Mouse (Mus musculus) hindlimb bud, embryonic 11.5 days (tissue): ENCODE measurements around the gene Tmem91.
A peak's percentile ranks its signal among the peaks of the same experiment; 100 is the strongest.

Experiments used
- DNase-seq: peaks from one replicate; pipeline ENCODE4 v3.0.0-alpha.2; 2012; ENCODE audit warnings: low read depth, low spot score; ENCODE audit errors: extremely low spot score

The Tmem91 gene

GRCm38 (mm10) chr7:25700732-25701131 is 25.8 kb upstream of the Tmem91 start:
- no peak for DNase-seq

DNA sequence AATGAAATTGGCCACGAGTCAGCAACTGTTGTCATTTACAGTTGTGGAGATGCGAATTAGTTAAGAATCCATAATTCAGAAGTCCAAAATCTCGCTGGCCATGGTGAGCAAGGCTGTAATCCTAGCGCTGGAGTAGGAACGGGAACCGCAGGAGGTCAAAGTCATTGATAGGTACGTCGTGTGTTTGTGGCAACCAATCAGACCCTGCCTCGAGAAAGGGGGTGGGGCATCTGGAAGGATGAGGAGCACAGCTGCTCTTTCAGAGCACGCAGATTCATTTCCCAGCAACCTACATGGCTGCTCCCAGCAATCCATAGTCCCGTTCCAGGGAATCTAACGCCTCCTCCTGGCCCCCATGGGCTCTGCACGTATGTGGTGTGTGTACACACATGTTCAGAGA is 24.9 kb upstream of the Tmem91 start:
- no peak for DNase-seq

DNA sequence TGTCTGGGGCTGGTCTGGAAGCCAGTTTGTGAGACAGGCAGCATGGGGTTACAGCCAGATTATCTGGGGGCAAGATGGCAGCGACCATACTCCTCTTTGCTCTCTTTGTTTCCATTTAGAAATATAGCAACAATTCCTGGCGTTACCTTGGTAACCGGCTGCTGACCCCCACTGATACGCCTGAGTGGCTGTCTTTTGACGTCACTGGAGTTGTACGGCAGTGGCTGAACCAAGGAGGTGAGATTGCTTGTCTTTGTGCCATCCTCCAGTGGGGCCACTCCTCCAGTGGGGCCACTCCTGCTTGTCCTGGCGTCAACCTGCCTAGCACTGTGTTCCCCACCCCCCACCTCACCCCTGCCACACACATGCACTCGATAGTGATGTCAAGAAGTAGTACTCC is 19.1 kb upstream of the Tmem91 start:
- DNase-seq: no peak

- no peak for DNase-seq
Measured at GRCm38 (mm10) chr7:25690051-25690450, 15.1 kb upstream of the Tmem91 start.

DNA sequence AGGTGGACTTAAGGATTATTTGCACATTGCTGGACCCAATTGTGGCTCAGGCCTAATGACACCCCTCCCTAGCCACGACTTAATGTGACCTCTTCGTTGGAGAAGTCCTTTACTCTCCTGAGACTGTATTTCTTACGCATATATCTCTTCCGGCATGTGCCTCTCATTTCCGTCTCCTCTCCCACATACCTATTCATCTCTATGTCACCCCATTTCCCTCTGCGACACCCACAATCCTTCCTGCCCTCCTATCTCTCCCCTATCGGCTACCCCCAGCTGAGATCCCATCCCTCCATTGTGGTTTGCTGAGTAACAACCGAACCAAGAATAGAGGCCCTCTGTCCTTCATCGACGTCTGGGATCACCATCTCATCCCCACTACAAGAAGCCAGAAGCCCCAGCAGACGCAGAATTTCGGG is 14.6 kb upstream of the Tmem91 start:
- DNase-seq: no peak

GRCm38 (mm10) chr7:25688810-25689586 is 14.0 kb upstream of the Tmem91 start:
- no peak for DNase-seq

DNA sequence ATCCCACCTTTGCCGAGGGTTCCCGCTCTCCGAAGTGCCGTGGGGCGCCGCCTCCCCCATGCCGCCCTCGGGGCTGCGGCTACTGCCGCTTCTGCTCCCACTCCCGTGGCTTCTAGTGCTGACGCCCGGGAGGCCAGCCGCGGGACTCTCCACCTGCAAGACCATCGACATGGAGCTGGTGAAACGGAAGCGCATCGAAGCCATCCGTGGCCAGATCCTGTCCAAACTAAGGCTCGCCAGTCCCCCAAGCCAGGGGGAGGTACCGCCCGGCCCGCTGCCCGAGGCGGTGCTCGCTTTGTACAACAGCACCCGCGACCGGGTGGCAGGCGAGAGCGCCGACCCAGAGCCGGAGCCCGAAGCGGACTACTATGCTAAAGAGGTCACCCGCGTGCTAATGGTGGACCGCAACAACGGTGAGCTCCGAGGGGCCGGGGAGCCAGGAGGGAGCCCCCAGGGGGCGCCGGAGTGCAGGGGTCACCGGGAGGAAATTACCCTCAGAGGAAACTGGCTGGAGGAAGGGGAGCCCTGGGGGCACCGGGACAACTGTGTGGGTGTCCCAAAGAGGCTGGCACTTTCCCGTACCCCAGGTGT is 12.9 kb upstream of the Tmem91 start:
- no peak for DNase-seq

GRCm38 (mm10) chr7:25686680-25687531 is 11.9 kb upstream of the Tmem91 start, which contains the start of gene Tgfb1:
TSS of gene Tgfb1 (plus strand) at chr7:25687002.
- DNase-seq: no peak

- DNase-seq: no peak
Measured at GRCm38 (mm10) chr7:25685926-25686470, 11.0 kb upstream of the Tmem91 start.

DNA sequence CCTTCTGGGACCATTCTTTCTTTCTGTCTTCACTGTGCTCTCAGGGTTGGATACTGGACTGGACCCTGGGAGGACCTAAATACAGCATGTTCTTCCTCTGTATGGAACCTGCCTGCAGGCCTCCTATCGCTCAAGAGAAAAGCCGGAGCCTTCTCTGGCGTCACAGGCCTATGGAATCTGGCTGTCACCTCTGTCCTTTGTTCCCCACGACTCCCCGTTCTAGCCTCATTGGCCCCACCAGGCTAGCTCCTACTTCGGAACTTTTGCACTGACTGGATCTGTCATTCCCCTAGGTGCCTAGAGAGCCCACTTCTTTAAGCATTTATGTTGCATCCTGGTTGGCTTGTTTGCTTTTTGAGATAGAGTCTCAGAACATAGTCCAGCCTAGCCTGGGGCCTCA is 9.7 kb upstream of the Tmem91 start:
- no peak for DNase-seq

- DNase-seq: no peak
Measured at GRCm38 (mm10) chr7:25683474-25684180, 8.7 kb upstream of the Tmem91 start.

GRCm38 (mm10) chr7:25681341-25682231 is 6.6 kb upstream of the Tmem91 start:
- no peak for DNase-seq

DNA sequence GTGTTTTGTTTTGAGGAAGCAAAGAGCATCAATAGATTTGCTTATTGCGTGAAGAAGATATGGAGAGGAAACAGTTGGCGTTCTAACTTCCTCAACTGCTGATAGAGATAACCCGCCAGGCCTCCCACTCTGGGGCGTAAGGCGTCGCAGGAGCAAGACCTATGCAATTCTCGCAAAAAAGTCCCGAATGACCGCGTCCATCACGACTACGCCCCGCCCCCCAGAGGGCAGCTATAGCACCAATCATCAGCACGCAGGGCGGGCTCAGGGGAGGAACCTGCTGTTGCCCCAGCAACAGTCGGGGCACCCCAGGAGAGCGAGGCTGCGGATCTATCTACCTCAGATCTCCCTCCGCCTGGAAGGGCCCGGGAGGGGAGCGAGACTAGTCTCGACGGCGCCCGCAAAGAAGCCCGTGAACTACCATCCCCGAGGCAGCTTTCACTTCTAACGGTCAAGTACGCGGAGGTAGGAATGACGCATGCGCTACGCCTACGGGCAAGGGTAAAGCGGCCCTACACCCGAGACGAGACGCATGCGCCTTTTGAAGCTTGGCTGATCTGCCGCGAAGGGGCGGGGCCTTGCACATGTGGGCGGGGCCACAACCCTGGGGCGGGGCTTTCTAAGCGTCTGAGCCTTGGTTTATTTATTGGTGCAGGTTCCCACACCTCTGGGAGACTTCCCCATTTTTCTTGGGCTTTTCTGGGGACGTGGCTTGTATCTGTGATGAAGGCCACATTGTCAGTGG is 5.7 kb upstream of the Tmem91 start, which contains the start of gene B9d2:
TSS of gene B9d2 (plus strand) at position 267 of the 745 bp plus-strand sequence.
- peak; percentile 84 for DNase-seq

DNA sequence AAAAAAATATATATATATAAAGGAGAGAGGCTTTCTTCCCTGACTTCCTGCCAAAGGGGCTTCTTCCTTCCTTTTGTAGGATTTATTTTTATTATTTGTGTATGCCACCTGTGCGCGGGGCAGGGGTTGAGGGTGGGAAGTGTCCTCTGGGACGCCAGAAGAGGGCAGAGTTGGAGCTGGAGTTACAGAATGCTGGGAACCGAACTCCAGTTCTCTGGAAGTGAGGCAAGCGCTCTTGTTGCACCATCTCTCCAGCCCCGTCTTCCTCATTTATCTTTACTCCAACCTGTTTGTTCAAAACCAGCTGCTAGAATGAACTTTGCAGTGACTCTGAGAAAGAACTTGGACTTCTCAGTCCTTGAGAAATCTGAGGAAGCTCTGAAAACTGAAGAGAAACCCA is 5.0 kb upstream of the Tmem91 start:
- DNase-seq: no peak

GRCm38 (mm10) chr7:25677013-25677412 is 2.0 kb upstream of the Tmem91 start:
- DNase-seq: no peak

DNA sequence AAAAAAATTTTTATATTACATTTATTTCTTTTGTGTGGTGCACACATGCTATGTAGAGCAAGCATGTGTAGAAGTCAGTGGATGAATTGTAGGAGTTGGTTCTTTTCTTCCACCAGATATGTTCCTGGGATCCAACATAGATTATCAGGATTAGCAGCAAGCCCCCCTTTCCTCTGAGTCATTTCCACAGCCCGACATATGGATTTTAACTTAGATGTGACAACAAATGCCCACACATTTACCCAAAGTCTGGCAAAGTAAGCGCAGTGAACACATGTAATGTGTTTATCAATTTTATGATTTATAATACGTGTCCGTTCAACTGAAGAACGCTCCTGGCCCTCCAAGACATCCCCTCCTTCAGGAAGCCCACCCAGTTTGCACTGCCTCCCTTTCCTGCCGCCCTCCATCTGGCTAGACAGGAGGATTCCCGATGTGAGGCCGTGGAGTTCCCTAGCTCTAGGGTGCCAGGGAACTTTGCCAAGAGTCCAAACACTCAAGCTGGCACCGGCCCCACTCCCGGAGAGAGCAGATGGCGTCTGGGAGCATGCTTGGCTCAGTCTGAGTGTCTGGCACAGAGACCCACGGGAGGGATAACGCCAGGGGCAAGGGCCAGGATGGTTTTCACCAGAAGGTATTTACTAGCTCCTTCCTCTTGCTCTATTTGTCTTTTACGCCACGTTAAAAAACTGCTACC is 1.3 kb upstream of the Tmem91 start:
- DNase-seq: no peak

- no peak for DNase-seq
Measured at GRCm38 (mm10) chr7:25675405-25675804, 439 bp upstream of the Tmem91 start.

DNA sequence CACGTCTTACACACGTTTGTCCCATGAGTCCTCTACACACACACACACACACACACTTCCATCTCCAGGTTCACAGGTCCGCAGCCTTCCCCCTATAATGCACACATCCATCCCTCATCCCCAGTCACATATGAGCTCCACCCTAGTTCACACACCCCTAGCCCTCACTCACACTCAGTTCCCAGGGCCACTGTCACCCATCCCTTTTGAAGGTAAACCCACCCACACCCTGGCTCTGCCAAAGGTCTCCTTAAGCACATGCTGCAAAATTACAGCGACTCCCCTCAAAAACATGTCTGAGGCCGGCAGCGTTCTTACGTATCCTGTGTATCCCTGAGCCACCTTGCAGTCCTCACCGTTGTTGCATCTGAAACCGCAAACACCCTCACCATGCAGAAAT is 669 bp downstream of the Tmem91 start:
- DNase-seq: no peak
